Mouse (Mus musculus): ENCODE data around the gene Atp1a4. TPM values are rescaled to one million over a fixed set of nuclear protein-coding genes. Genes with fewer than 3 reads are reported as not detected.

Atp1a4 gene
- polyA plus RNA-seq, 1 experiment from 2014 or later = not detected

DNA sequence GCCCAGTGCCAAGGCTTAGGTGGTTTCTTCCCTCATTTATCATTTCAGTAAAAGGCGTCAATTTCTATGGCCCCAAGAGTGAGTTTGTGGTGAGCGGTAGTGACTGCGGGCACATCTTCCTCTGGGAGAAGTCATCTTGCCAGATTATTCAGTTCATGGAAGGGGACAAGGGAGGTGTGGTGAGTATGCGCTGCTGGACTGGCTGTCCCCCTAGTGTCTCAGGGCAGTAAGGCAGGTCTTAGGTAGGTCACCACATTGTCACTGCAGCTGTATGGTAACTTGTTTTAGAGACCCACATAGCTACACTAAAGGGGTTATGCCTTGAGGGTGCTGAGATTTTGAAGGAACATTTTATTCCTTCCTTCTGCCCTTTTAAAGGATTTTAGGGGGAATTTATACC lies 69.3 kb downstream of the Atp1a4 start:
- WGBS = 69% methylated on average over 4 of the region's 4 CpGs
- Histone ChIP-seq H3K4me2 (replicated peaks; ENCODE audit: low read depth, low read length) (no peak overlapping the region), H3K36me3 (ENCODE audit: control insufficient read depth, insufficient read depth, low read length) (peaks cover 65% of the 10 kb centered on the region), H3K4me3 (ENCODE audit: low read depth, low read length) (no peak overlapping the region), H3K27ac (ENCODE audit: low read length) (no peak overlapping the region), H3K27me3 (ENCODE audit: control insufficient read depth, insufficient read depth, low read length) (no peaks in the 10 kb centered on the region), H3K4me1 (ENCODE audit: control insufficient read depth, insufficient read depth, low read length) (no peaks in the 10 kb centered on the region), H3K9ac (replicated peaks; ENCODE audit: low read depth, low read length) (no peak overlapping the region), H3K9me3 (ENCODE audit: control insufficient read depth, low read depth, low read length) (no peaks in the 10 kb centered on the region)
- ATAC-seq (ENCODE audit: insufficient number of reproducible peaks, insufficient read depth, low FRiP score, low read depth) = no peak

DNA sequence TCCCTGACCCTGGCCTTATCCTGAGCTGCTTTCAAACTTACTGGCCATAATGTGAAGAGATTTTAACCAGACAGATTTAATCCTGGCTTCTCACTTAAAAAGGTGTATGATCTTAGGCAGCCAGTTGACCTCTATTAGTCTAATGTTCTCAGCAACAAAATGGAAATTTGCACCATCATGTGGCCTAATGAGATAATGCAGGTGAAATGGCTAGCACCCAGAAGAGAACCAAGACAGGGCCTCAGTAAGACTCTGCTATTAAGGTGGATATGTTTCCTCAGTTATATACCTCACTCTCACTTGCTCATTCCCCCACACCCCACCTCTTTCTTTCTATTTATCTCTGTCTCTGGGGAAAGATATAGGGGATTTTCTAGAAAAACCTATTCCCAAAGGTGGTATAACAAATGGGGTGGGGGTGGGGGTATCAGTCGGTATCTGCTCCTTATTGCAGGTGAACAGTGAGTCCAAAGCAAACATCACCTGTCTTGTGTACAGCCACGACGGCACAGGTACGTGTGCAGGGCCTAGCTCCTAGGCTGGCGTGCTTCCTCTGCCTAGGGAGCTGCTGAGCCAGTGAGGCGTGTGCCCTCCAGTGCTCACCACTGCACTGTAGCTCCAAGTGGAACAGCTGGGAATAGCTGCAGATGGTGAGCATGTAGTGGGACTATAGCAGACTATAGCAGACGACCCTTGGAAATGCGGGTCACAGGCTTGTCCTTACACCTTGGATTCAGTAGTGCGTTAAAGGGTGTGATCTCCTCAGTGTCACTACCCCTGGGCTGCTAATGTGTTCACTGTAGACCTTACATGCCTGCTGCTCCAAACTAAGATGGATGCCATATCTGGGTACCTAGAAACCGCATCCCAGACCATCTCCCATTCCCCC lies 71.6 kb downstream of the Atp1a4 start:
- no peak overlapping the region for H3K9ac ChIP-seq (replicated peaks; ENCODE audit: low read depth, low read length)
- no peaks in the 10 kb centered on the region for H3K27me3 ChIP-seq (ENCODE audit: control insufficient read depth, insufficient read depth, low read length)
- no peaks in the 10 kb centered on the region for H3K4me1 ChIP-seq (ENCODE audit: control insufficient read depth, insufficient read depth, low read length)
- WGBS = 92% methylated on average over 10 of the region's 10 CpGs
- H3K9me3 ChIP-seq (ENCODE audit: control insufficient read depth, low read depth, low read length) = no peaks in the 10 kb centered on the region
- H3K36me3 ChIP-seq (ENCODE audit: control insufficient read depth, insufficient read depth, low read length) = peaks cover 56% of the 10 kb centered on the region
- H3K4me2 ChIP-seq (replicated peaks; ENCODE audit: low read depth, low read length) = no peak overlapping the region
- H3K27ac ChIP-seq (ENCODE audit: low read length) = no peak overlapping the region
- H3K4me3 ChIP-seq (ENCODE audit: low read depth, low read length) = no peak overlapping the region
- no peak for ATAC-seq (ENCODE audit: insufficient number of reproducible peaks, insufficient read depth, low FRiP score, low read depth)

DNA sequence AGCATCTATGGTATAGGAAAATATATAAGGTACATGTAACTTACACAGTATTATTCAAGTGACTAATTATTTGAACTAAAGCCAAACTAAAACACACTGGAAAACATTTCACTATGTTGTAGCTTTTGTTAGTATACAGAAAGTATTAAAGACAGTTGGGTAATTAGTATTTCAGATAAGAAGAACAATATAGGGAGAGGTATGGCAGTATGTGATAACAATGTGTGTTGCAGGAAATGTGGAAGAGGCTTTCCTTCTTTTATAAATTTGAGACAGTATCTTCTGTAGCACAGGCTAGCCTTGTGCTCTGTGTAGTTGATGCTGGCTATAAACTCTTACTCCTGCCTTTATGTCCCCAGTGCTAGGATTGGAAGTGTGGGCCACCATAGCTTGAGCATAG lies 74.3 kb downstream of the Atp1a4 start:
- Histone ChIP-seq H3K4me3 (ENCODE audit: low read depth, low read length) (no peak overlapping the region), H3K27me3 (ENCODE audit: control insufficient read depth, insufficient read depth, low read length) (no peaks in the 10 kb centered on the region), H3K27ac (ENCODE audit: low read length) (no peak overlapping the region), H3K4me1 (ENCODE audit: control insufficient read depth, insufficient read depth, low read length) (no peaks in the 10 kb centered on the region), H3K4me2 (replicated peaks; ENCODE audit: low read depth, low read length) (no peak overlapping the region), H3K9ac (replicated peaks; ENCODE audit: low read depth, low read length) (no peak overlapping the region), H3K9me3 (ENCODE audit: control insufficient read depth, low read depth, low read length) (no peaks in the 10 kb centered on the region), H3K36me3 (ENCODE audit: control insufficient read depth, insufficient read depth, low read length) (peaks cover 60% of the 10 kb centered on the region)
- ATAC-seq (ENCODE audit: insufficient number of reproducible peaks, insufficient read depth, low FRiP score, low read depth) = no peak

DNA sequence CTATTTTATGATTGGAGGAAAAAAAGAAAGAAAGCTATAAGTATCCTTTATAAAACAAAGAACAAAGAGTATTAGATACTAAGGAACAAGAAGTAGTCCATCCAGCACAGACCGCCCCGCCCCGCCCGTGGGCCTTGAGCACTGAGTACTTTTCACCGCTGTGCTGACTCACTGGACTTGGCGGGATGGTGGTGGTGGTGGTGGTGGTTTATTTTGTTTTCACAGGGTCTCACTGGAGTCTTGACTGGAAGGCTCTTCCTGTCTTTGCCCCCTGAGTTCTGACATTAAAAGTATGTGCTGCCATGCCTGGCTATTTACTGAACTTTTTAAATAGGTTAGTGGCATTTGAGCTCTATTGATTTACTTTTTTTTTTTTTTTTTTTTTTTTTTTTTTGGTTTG lies 75.2 kb downstream of the Atp1a4 start:
- peaks cover 56% of the 10 kb centered on the region for H3K36me3 ChIP-seq (ENCODE audit: control insufficient read depth, insufficient read depth, low read length)
- H3K9me3 ChIP-seq (ENCODE audit: control insufficient read depth, low read depth, low read length) = no peaks in the 10 kb centered on the region
- no peaks in the 10 kb centered on the region for H3K27me3 ChIP-seq (ENCODE audit: control insufficient read depth, insufficient read depth, low read length)
- no peak overlapping the region for H3K4me2 ChIP-seq (replicated peaks; ENCODE audit: low read depth, low read length)
- no peak overlapping the region for H3K4me3 ChIP-seq (ENCODE audit: low read depth, low read length)
- H3K4me1 ChIP-seq (ENCODE audit: control insufficient read depth, insufficient read depth, low read length) = no peaks in the 10 kb centered on the region
- ATAC-seq (ENCODE audit: insufficient number of reproducible peaks, insufficient read depth, low FRiP score, low read depth) = no peak
- no peak overlapping the region for H3K9ac ChIP-seq (replicated peaks; ENCODE audit: low read depth, low read length)
- 96% methylated on average over 6 of the region's 6 CpGs for WGBS
- no peak overlapping the region for H3K27ac ChIP-seq (ENCODE audit: low read length)

DNA sequence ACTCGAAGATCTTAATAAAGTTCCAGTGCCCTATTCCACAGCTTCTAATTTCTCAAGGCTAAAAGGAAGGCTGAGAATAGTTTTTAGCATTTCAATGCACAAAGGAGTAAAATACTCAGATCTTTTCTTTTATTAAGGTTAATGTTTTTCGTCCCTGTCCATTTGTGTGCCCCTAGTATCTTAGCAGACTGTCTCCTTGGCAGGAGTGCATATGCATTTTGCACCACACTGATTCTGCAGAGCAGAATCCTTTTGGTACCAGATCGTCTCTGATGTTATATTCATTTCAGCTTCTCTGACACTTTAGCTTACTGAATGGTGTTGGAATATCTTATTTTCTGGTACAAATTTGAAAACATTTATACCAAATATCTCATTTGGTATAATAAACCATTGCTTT lies 76.4 kb downstream of the Atp1a4 start:
- Histone ChIP-seq H3K4me3 (ENCODE audit: low read depth, low read length) (no peak overlapping the region), H3K9ac (replicated peaks; ENCODE audit: low read depth, low read length) (no peak overlapping the region), H3K27ac (ENCODE audit: low read length) (no peak overlapping the region), H3K9me3 (ENCODE audit: control insufficient read depth, low read depth, low read length) (no peaks in the 10 kb centered on the region), H3K36me3 (ENCODE audit: control insufficient read depth, insufficient read depth, low read length) (peaks cover 53% of the 10 kb centered on the region), H3K4me1 (ENCODE audit: control insufficient read depth, insufficient read depth, low read length) (no peaks in the 10 kb centered on the region), H3K4me2 (replicated peaks; ENCODE audit: low read depth, low read length) (no peak overlapping the region), H3K27me3 (ENCODE audit: control insufficient read depth, insufficient read depth, low read length) (no peaks in the 10 kb centered on the region)
- WGBS = 91% methylated on average over 3 of the region's 3 CpGs
- ATAC-seq (ENCODE audit: insufficient number of reproducible peaks, insufficient read depth, low FRiP score, low read depth) = no peak

DNA sequence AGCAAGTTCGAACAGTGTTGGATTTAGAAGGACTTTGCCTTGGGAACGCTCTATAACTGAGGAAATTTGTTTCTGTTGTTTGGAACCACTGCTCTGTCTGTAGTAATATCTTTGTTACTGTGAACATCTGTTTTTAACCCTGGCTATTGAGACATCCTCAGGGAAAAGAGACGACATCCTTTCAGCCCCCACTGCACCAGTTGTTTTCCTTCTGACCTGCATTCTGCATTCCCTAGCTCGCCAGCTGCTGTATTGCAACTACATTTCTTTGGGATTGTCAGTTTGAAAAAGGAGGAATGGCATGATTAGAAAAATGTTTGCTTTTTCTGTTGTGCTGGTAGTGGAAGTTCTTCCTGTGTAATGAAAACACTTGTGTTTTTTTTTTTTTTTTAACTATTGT lies 77.3 kb downstream of the Atp1a4 start:
- H3K4me1 ChIP-seq (ENCODE audit: control insufficient read depth, insufficient read depth, low read length) = no peaks in the 10 kb centered on the region
- H3K4me2 ChIP-seq (replicated peaks; ENCODE audit: low read depth, low read length) = no peak overlapping the region
- no peak overlapping the region for H3K27ac ChIP-seq (ENCODE audit: low read length)
- no peaks in the 10 kb centered on the region for H3K27me3 ChIP-seq (ENCODE audit: control insufficient read depth, insufficient read depth, low read length)
- WGBS = 45% methylated on average over 4 of the region's 4 CpGs
- ATAC-seq (ENCODE audit: insufficient number of reproducible peaks, insufficient read depth, low FRiP score, low read depth) = no peak
- no peaks in the 10 kb centered on the region for H3K9me3 ChIP-seq (ENCODE audit: control insufficient read depth, low read depth, low read length)
- no peak overlapping the region for H3K9ac ChIP-seq (replicated peaks; ENCODE audit: low read depth, low read length)
- no peak overlapping the region for H3K4me3 ChIP-seq (ENCODE audit: low read depth, low read length)
- H3K36me3 ChIP-seq (ENCODE audit: control insufficient read depth, insufficient read depth, low read length) = peaks cover 47% of the 10 kb centered on the region

DNA sequence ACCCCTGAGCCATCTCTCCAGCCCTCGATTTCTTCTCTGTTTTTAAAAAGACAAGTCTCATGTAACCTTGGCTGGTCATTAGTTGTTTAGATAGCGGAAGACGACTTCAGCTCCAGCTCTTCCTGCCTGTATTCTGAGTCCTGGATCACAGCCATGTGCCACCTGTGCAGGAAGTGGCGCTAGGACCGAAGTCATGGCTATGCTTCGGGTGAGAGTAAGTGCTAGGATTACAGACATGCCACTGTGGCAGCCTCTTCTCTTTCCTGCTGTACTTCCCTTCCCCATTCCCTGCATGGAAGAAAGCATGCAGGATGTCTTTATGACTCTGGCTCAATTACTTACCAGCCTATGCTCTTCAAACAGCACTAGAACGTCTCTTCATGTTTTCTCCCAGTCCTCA lies 79.1 kb downstream of the Atp1a4 start:
- Histone ChIP-seq H3K4me3 (ENCODE audit: low read depth, low read length) (no peak overlapping the region), H3K27me3 (ENCODE audit: control insufficient read depth, insufficient read depth, low read length) (no peaks in the 10 kb centered on the region), H3K4me2 (replicated peaks; ENCODE audit: low read depth, low read length) (no peak overlapping the region), H3K4me1 (ENCODE audit: control insufficient read depth, insufficient read depth, low read length) (no peaks in the 10 kb centered on the region), H3K27ac (ENCODE audit: low read length) (no peak overlapping the region), H3K36me3 (ENCODE audit: control insufficient read depth, insufficient read depth, low read length) (peaks cover 64% of the 10 kb centered on the region), H3K9me3 (ENCODE audit: control insufficient read depth, low read depth, low read length) (no peaks in the 10 kb centered on the region), H3K9ac (replicated peaks; ENCODE audit: low read depth, low read length) (no peak overlapping the region)
- ATAC-seq (ENCODE audit: insufficient number of reproducible peaks, insufficient read depth, low FRiP score, low read depth) = no peak
- WGBS = 73% methylated on average over 7 of the region's 7 CpGs

DNA sequence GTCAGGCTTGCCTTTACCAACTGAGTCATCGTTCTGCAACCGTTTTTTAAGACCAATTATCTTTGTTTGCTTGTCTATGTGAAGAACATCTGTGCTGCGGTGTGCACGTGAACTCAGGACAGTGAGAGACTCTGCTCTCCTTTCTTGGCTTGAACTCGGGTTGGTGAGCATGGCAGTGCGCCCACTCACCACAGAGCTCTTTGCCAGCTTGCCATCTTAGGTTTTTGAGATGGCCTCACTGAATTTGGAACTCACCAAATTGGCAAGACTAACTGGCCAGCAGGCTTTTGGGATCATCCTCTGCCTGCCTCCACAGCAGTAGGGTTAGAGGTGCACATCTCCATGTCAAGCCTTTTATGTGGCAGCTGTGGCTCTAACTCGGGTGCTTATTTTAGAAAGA lies 80.4 kb downstream of the Atp1a4 start:
- WGBS = 88% methylated on average over 7 of the region's 7 CpGs
- no peak for ATAC-seq (ENCODE audit: insufficient number of reproducible peaks, insufficient read depth, low FRiP score, low read depth)

More for the DNA sequence above, 80.4 kb downstream of the Atp1a4 start:
- no peak overlapping the region for H3K9ac ChIP-seq (replicated peaks; ENCODE audit: low read depth, low read length)
- no peaks in the 10 kb centered on the region for H3K4me1 ChIP-seq (ENCODE audit: control insufficient read depth, insufficient read depth, low read length)
- peaks cover 73% of the 10 kb centered on the region for H3K36me3 ChIP-seq (ENCODE audit: control insufficient read depth, insufficient read depth, low read length)
- H3K9me3 ChIP-seq (ENCODE audit: control insufficient read depth, low read depth, low read length) = no peaks in the 10 kb centered on the region
- no peaks in the 10 kb centered on the region for H3K27me3 ChIP-seq (ENCODE audit: control insufficient read depth, insufficient read depth, low read length)
- H3K4me2 ChIP-seq (replicated peaks; ENCODE audit: low read depth, low read length) = no peak overlapping the region
- H3K27ac ChIP-seq (ENCODE audit: low read length) = no peak overlapping the region
- no peak overlapping the region for H3K4me3 ChIP-seq (ENCODE audit: low read depth, low read length)
